Mouse (Mus musculus) c-Kit-positive CD71-negative TER-119-negative erythroid progenitor cells, embryonic 14.5 days (primary cell): ENCODE measurements at regions not wholly inside any gene's neighbourhood (a gene's known extent, or its start where the extent isn't known, plus 50 kb on each side); places are given as distances from the start of the nearest gene placed in this dataset.

Source experiments
- DNase-seq: peaks from one replicate; pipeline ENCODE4 v3.0.0-alpha.2; 2013; ENCODE audit warnings: low read depth

DNA sequence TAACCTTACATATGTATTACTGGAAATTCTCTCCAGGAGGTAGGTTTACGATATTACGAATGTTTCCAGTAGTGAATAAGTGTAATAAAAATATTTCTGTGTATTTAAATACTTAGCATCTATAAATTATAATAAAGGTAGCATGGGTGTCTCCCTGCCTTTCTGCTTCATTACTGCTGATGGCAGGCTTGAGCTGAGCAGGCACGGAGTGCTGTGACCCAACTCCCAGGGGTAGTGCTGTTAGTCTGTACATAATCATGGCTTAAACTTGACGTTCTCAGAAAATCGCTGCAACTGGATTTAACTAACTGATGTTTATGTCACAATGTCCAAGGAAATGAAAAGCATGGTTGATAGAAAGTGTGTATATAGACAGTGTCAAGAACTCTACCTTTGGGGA, 727.8 kb upstream of the Frg1 start:
- no peak for DNase-seq

DNA sequence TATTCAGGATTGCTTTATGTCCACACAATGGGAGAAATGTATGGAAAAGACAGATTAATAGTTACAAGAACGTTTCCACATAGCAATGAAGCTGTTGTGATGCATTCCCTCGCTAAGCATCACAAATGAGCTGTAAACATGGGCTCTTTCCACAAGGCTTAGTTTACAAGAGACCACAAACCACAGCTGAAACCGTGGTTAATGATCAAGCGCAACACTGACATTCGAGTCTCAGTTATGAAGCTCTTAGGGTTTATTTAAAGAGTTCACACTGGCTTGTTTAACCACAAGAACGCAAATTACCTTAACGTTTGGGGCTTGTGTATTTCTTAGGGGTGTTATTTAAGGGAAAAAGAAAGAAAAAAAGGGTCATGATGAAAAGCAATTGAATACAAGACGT, 727.3 kb upstream of the Frg1 start:
- no peak for DNase-seq

DNA sequence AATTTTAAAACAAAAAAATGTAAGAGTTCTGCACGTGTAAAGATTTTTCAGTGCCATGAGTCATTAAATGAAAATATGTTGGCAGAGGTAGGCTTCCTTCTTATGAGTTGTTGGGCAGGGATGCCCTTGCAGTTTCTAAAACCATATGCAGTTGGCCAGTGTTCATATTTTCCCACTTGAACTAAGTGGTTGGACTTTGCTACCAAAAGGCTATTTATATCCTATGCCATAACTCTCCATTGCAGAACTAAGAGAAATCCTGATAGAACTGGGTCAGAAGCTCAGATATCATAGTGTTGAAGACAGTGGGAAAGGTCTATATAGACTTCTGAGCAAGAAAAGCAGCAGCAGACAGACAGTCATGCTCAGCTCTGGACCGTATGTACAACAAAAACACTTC, 690.7 kb upstream of the Frg1 start:
- DNase-seq = no peak

DNA sequence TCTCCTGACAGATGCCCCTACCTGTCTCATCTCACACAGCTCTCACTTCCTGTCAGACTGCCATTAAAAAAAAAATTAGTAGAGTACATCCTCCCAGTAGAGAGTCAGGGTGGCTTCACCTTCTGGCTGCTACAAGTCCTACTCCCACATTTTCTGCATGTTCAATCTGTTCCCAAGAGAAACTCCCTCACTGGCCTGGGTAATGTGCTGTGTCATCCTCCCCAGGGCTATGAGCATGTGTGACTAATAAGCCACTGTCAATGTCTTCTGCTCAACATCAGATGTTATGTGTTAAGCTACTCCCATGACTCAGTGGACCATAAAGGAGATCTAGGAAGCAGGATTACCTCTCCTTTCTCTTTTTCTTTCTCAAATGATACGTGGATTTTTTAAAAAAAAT, 652.4 kb upstream of the Frg1 start:
- no peak for DNase-seq

DNA sequence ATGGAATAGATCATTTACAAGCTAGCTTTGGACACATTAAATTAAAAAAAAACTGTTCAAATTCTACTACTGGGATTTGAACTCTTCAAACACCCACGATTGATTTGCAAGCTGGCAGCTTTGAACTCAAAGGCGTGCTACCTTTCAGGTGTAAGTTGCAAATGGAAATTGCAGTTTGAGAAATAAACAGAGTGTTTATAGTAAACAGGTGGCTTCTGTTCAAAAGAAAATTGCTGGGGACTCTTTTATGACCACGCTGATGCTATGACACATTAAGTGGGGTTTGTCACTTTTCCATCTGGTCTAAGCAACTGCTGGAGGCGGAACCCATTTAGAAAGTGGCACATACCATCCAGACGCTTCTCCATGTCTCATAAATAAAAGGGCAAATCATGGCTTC, 626.7 kb upstream of the Frg1 start:
- no peak for DNase-seq

DNA sequence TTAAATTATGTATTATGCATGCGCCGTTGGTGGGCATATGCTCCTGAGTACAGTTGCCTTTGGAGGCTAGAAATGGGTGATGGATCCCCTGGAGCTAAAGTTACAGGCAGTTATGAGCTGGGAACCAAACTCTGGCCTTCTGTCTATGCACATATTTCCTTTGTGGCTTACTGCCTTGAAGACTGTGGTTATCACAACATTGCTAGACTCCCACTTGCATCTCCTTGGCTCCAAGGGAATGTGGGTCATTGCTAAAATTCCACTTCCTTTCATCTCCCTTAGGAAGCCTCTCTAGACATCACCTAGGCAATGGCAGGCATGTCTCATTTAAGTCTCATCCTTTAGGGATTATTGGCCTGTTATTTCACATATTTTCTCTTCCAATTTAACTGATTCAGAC, 622.4 kb upstream of the Frg1 start:
- no peak for DNase-seq

DNA sequence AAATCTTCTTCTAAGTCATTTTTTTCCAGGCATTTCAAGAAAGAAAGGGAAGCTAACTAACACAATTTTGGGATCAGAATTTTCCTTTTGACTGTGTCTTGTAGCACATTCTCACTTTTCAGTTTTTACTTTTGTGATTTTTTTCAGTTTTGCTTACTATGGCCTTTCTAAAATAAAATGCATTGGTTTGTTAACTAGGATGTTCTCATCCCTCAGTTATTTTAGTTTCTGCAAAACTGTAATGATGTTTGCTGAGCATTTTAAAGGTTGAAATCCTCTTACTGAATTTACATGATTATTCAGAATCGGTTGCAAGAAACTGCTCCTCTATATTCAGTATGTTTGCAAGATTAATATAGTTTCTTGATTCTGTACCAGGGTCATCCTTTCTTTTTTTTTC, 610.1 kb upstream of the Frg1 start:
- no peak for DNase-seq

DNA sequence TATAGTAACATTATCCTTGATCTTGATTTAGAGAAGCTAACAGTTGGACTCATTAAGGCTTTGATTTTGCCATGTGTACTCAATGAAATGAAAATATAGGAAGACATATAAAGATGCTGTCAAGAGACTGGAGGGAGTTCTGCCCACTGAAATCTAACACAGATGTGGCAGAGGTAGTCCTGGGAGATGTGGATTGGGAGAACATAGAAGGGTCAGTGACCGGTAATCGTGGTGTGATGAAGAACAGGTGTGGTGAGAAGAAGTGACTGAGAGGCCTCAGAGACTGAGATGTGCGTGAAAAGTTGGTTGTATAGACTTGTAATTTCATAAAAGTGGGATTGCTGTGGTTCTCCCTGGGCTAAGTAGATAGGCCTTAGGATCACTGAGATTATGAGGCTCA, 600.9 kb upstream of the Frg1 start:
- DNase-seq = no peak

DNA sequence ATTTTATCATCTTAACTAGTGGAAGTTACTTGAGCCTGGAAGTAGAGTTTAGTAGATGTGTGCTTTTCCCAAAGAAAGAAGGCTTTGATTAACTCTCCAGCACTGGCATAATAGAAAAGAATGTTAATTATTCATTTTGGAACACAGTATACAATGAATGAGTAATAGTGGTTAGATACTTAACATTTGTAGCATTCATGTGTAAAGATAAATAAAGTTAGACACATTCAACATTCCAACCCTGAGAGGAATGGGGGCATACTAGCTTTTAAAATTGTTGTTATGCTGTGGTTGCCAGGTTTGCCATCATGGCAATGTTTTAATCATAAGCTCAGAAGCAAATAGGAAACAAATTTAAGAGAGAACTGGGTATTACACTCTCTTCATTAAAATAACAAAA, 586.3 kb upstream of the Frg1 start:
- no peak for DNase-seq

DNA sequence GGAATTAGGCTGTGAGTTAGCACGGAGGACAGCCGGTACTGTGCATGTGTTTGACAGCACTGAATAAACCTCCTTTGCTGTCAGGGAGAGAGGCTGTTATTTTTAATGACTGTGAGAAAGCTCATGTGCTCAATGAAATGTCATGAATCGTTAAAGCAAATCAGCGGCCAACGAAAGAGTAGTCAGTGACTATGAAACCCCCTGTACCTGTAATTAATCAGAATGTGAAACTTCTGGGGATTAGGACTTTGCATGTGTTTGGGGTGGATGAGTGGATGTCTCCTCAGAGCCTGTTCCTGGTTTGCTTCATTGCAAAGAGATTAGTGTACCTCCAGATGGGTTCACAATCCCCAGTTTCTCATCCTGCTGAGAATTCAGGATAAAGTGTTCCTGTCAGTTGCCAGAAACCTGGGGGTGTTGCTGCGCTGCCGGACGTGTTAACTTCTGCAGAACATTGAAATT, 572.2 kb upstream of the Frg1 start:
- no peak for DNase-seq

DNA sequence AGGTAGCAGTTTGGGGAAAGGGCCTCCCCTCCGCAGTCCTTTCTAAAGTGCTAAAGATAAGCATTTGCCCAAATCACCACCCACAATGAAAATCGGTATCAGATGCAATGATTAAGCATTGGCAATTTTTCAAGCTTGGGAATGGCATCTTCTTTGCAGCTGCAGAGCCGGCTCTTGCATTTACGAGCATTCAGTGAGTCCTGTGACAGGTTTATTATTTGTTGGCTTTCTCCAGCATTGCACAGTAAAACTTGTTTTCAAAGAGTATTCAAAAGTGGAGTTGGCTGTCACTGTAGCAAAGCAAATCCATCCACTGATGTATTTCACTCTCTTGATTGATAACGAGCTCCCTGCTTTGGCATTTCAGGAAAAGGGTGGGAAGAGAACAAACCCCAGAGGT, 571.3 kb upstream of the Frg1 start:
- no peak for DNase-seq

DNA sequence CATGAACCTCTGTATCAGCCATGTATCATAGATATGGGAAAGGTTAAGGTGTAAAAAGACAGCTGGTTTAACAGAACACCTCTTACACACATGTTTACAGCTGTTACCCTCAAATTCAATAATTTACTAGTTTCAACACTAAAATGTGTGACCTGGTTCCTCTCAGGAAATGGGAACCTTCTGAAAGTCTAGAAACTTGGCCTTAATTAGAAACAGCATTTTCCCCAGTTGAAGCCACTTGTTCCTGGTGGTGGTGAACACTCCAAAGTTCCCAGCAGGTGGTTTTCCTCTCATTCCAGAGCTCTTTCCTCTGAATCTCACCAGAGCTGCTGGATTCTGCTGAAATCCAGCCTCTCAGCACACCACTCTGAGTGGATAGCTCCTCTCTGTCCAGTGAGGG, 570.5 kb upstream of the Frg1 start:
- no peak for DNase-seq

DNA sequence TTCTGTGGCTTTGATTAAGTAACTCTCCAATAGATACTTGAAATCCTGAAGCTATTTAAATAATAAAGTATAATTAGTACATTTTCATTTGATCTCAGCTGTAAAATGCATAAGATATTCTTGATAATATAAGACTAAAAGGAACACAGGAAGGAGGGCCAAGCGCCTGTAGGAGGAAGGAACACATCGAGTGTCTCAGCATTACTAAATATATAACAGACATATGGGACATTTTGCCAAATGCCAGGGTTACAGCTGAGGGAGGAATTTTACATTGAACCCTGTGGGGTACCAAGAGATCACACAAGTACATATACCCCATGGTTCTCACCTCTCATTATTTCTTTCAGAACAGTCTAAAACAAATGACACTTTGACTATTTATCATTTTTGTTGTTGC, 555.5 kb upstream of the Frg1 start:
- no peak for DNase-seq

DNA sequence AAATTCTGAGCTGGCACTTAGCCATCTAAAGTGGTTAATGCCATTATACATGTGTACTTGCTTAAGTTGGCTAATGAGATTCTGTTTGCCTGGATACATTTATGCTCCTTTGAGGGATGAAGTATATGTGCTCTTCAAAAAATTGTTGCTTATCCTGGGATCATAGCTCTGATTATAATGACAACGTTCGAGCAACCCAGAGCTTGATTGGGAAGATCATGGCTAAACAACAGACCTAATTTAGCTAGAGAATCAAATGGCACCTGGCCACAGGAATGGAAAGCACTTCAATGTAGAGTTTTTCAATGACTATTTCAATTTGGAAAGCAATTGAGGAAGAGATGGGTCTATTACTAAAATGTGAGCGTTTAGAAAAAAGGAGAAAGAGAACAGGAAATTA, 553.7 kb upstream of the Frg1 start:
- no peak for DNase-seq

DNA sequence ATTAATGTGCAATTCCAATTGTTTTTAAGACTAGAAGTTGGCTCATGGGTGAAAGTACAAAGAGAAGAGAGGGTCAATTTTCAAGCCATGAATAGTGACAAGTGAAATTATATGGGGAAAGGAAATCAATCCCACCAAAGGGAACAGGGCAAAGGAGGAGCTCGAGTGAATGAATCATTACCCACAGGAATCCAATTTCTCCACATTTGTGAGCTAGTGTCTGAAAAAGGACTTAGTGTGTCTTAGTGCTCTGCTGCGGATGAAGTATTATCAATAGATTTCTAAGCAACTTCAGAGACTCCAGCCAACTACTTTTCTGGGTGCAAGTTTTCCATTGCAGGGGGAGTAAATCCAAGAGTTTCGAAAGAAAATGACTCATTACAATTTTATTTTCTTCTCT, 552.5 kb upstream of the Frg1 start:
- no peak for DNase-seq

DNA sequence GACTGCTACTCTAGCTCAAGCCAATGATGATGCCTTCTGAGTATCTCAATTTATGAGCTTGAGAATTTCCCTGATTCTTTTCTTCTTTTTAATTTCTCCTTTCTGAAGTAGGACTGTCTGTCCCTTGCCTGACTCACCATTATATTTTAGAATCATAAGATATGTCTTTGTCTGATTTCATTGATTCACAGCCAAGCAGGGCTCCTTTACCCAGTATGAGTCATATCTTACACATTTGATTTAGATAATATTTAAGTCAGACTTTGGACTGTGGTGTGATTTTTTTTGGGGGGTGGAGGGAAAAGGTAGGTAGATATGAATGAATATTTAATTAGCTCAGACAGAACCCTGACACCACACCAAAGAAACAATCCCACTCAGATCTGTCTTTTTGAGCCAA, 547.2 kb upstream of the Frg1 start:
- DNase-seq = no peak

DNA sequence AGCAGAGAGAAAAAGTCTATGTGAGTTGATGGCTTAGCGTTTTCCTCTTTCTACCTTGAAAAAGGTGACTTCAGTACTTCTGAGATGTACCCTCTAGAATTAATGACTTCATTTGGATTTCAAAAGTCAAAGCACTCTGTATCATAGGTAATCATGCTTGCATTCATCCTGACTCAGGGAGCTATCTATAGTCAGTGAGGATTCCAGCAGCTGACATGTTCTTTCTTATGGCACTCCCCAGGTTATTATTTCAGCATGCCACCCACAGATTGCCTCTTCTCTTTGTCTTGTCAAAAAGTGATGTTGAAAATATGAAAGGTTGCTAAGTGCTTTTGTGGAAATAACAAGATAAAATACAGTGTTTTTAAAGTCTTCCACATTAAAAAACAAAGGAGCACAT, 540.0 kb upstream of the Frg1 start:
- DNase-seq = no peak

DNA sequence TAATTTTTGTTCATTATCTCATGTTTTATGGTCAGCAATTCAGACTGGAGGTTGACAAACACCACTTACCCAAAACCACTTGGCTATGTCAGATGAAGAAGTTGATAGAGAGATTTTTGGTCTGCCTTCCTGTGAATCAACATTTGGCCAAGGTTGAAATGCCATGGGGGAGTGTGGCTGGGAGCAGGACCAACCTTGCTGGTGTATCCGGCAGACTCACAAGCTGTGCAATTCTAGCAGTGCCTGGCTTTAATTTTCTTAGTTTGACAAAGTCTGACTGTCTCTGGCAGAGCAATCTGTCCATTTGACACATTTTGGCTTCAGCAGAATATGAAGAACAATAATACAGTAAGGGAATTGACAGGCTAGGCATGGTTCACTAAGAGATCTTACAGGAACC, 533.9 kb upstream of the Frg1 start:
- DNase-seq = no peak

DNA sequence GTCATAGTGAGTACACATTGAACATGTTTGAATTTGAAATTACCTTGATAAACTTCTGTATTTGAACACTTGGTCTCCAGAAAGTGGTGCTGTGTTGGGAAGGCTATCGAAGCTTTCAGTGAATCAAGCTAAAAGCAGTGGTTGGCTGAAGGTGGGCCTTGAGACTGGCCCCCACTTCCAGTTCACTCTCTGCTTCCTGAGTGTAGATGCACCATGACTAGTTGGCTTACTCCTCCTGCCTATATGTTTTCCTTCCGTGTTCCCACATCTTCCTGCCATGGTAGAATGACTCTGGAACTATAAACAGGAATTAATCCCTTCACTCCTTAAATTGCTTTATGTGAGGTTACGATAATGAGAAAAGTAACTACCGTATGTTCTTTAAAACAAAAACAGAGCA, 522.4 kb upstream of the Frg1 start:
- DNase-seq = no peak

DNA sequence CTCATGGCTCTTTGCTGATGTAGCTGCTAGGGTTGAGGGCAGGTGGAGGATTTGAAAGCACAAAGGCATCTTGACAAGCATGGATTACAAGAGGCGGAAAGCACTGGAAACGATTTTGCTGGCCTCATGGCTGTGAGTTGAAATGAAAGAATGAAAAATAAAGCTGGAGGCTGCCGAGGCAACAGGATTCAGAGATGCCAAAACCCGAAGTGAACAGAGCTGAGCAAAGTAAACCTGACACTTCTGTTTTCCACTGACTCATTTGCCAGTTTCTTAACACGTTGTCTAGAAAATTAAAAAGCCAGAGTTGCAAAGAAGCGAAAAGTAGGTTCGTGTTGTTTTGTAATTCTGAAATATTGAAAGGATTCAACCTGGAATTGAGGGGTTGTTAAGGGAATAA, 504.2 kb upstream of the Frg1 start:
- DNase-seq = no peak

DNA sequence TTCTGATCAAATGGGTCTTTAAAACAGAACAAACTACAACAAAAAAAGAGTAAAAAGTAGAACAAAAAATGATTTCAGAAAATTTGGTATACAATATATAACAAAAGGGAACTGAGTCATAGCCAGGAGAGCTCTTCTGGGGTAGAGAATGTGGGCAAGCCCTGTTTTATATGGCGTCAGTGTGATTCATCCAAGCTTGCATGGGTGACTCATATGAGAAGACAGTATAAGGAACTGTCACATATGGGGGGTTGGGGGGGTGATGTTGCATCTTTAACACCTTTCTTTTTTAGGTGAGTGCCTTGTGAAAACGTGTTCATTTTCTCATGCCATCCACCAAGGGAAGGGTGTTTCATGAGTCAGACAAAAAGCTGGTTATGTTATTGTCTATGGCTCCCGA, 503.7 kb upstream of the Frg1 start:
- DNase-seq = no peak

DNA sequence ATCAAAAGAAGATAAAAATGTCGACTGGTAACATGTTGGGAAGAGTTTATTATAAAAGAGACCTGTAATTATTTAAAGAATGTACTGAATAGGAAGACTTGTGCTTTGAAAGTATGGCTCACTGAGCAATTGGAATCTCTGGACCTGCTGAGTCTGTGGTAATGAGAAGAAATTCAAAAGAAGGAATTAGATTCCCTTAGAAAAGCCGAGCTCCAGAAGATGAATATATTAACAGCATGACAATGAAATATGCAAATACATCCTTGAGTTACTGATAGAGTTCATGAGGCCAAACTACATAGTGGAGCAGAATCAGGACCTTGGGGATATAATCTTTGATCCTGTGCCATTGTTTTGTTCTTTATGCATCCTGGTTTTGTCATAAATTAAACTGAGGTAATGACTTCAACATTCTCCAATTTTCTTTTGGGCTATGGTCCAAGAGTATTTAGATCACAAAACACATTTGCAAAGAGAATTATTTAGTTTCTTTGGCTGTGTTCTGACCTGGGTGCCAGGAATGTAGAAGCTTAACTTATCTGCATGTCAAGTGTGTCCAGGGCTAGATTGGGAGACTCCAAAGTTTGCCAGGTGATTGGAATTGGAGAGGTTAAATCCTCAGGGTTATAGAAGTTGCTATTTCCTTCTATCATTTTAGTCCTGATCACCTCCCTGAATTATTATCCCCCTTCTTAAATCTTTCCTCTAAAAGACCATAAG, 461.3 kb upstream of the Frg1 start:
- no peak for DNase-seq

DNA sequence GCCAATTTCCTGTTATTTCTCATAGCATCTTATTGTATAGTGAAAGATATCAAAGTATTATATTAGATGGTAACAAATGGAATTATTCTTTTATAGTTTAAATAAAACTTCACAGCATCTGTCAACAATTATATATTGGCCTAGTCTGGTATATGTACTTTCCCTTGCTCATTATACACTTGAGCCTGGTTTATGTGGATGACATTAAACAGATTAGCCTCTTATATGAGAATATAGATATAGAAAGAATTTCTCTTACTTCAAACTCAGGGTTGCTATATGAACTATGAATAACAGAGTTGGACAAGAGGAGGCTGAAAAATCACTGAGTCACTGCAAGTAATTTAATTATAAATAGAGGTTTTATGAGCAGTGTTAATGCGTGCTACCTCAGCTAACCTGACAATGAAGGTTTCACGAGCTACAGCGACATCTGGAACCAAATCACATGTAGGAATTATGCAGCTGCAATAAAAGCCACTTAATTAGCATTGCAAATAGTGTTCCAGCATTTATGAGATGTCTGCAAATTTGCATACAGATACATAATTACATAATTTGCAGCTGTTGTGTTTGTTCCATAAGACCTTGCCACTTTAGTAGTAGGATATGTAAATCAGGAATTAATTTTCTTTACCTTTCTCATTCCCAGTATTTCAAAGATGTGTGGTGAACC, 452.9 kb upstream of the Frg1 start:
- DNase-seq = no peak

DNA sequence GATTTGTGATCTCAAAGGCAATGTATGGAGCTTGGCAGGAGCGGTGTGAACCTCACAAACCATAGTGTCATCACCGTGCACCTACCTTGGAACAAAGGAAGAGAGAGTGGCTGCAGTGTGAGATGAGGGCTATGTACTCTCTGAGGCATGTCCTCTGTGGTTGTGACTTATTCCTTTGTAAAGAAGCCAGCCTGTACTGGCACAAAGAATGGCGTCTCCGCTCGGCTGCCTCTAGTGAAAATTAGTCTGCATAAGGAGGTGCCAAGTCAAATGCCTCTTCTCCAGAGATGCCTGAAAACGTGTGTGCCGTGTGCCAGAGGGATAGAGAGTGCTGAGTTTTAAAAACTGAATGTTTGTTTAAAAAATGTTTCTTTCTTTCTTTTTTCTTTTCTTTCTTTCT, 444.0 kb upstream of the Frg1 start:
- DNase-seq = no peak
